Mouse (Mus musculus): ENCODE measurements around the gene Slc6a20a. TPM values are rescaled to one million over a fixed set of nuclear protein-coding genes. Genes with fewer than 3 reads are reported as not detected.

Slc6a20a gene
- polyA plus RNA-seq (2015; fragmentation: Nextera tagmentation; extraction: Ambion mirVana): not detected in 2 replicates

DNA sequence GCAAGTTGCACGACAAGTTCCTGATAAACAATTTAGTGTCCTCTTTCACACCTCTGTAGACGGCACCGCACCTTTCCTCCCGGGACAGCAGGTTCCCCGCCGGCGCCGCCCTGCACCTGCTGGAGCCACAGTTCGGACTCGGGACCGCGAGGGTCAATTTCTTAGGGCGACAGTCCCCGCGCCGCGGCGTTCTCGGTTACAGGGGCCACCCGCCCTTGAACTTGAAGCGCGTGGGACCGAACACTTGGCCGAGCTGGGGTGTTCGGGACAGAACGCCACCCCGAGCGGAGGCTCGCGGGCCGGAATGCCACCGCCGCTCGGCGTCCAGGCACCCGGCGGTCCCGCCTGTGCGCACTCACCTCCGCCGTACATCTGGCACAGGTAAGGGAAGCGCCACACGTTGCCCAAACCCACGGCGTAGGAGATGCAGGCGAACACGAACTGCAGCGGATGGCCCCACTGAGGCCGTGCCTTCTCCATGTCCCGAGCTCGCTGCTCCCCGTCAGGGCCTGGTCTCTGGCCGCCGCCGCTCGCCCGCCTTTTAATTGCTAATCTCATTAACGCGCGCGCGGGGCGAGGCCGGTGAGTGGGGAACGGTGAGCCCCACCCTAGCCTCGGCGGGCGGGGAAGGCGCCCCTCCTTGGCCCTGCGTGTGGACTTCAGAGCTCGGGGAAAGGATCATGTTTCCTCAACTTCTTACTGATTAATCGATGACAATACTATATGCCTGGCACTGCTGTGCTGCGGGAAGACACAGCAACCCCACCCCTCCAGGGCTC, at the start of gene Slc6a20a, which contains the start of gene Ccr9:
Slc6a20a (minus strand) TSS at position 559 of the 779 bp plus-strand sequence.
Ccr9 (plus strand) TSS at position 113 of the 779 bp plus-strand sequence.
- Histone ChIP-seq H3K4me1 (replicated peaks) (peaks cover 10% of the 10 kb centered on the region), H3K27me3 (peaks cover 80% of the 10 kb centered on the region), H3K9ac (no peak within 1 kb of the TSS; the same call in 1 of the 2 replicates), H3K9me3 (replicated peaks) (no peaks in the 10 kb centered on the region), H3K27ac (no peak within 1 kb of the TSS), H3K36me3 (no peaks in the 10 kb centered on the region), H3K4me3 (peak within 1 kb of the TSS; percentile 52), H3K4me2 (peak within 1 kb of the TSS; percentile 86)
- 1% methylated on average over 73 of the region's 73 CpGs for WGBS
- no peak for ATAC-seq (replicated peaks; ENCODE audit: insufficient number of reproducible peaks, insufficient read depth, low FRiP score, low read depth)

GRCm38 (mm10) chr9:123722737-123723493, 44.2 kb upstream of the Slc6a20a start:
- ATAC-seq (replicated peaks; ENCODE audit: insufficient number of reproducible peaks, insufficient read depth, low FRiP score, low read depth): no peak
- no peak overlapping the region for H3K27ac ChIP-seq
- no peaks in the 10 kb centered on the region for H3K4me1 ChIP-seq (replicated peaks)
- H3K36me3 ChIP-seq: no peaks in the 10 kb centered on the region
- H3K9ac ChIP-seq: no peak overlapping the region
- WGBS: 55% methylated on average over 2 of the region's 2 CpGs
- H3K4me2 ChIP-seq: no peak overlapping the region
- H3K4me3 ChIP-seq: no peak overlapping the region
- no peaks in the 10 kb centered on the region for H3K9me3 ChIP-seq (replicated peaks)
- peaks cover 4% of the 10 kb centered on the region; the same call in 1 of the 2 replicates for H3K27me3 ChIP-seq

DNA sequence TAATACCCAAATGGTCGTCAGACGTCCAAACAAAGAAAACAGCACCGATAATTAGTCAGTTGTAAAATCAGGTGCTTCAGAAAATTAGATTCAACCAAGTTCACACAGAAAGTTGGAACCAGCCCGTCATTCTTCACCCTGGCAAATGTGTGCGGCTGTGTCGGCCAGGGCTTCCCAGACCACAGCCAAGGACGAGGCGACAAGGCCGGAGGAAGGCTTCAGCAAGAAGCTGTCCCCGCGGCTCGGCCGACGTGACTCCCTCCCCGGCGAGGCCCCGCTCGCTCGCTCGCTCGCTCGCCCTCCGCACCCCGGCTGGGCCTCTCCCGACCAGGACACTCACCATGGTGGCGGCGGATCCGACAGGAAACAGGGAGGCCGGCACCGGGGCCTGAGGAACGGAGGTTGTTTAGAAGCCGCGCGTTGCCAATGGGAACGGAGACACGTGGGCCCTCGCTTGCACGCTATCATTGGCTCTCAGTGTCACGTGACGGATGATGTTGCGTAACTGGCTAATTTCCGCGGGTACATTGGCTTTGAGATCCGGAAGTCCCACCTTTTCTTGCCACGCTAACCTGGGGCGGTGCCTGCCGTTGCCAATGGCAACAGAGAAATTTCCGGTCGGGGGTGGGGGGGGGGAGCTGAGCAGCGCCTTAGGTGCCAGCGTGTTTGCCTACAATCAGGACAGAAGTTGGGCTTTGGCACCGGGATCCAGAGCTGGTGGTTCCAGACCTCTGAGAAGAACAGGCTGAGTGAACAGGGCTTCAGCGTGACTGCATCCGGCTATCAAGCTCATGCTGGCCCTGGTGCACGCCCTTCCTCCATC, 38.7 kb upstream of the Slc6a20a start, which contains the start of gene Lztfl1:
Lztfl1 (minus strand) TSS at position 512 of the 823 bp plus-strand sequence.
- H3K9ac ChIP-seq: peak within 1 kb of the TSS; percentile 86
- H3K27ac ChIP-seq: peak within 1 kb of the TSS; percentile 80
- under 1% methylated on average over 55 of the region's 55 CpGs for WGBS
- peaks cover 3% of the 10 kb centered on the region for H3K4me1 ChIP-seq (replicated peaks)
- no peaks in the 10 kb centered on the region for H3K9me3 ChIP-seq (replicated peaks)
- H3K4me3 ChIP-seq: peak within 1 kb of the TSS; percentile 95
- H3K4me2 ChIP-seq: peak within 1 kb of the TSS; percentile 79
- H3K27me3 ChIP-seq: peaks cover 4% of the 10 kb centered on the region; the same call in 1 of the 2 replicates
- no peaks in the 10 kb centered on the region for H3K36me3 ChIP-seq
- ATAC-seq (replicated peaks; ENCODE audit: insufficient number of reproducible peaks, insufficient read depth, low FRiP score, low read depth): peak; percentile 99

DNA sequence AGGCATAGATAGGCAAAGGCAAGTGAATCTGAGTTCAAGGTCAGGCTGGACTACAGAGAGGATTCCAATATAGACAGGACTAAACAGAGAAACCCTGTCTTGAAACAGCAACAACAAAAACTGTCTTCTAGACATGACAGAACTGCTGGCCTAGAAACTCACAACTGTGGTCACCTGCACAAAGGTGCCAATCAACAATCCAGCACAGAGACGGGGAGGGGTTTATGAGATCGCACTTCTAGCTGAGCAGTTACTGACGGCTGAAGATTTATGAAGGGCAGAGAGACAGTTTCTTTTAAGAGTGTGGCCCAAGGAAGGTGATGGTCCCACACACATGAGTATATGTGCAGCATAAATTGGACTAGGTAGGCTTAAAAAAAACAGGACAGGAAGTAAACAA, 37.6 kb upstream of the Slc6a20a start:
- Histone ChIP-seq H3K27me3 (peaks cover 4% of the 10 kb centered on the region; the same call in 1 of the 2 replicates), H3K27ac (no peak overlapping the region), H3K36me3 (peaks cover 8% of the 10 kb centered on the region), H3K9ac (0 out of 2 replicates have a peak overlapping the region, but pooled peaks have one; percentile 33), H3K9me3 (replicated peaks) (no peaks in the 10 kb centered on the region), H3K4me3 (peak overlapping the region; percentile 95; the same call in 1 of the 2 replicates), H3K4me2 (peak overlapping the region; percentile 69), H3K4me1 (replicated peaks) (peaks cover 3% of the 10 kb centered on the region)
- ATAC-seq (replicated peaks; ENCODE audit: insufficient number of reproducible peaks, insufficient read depth, low FRiP score, low read depth): no peak
- WGBS: 48% methylated on average over 3 of the region's 3 CpGs

DNA sequence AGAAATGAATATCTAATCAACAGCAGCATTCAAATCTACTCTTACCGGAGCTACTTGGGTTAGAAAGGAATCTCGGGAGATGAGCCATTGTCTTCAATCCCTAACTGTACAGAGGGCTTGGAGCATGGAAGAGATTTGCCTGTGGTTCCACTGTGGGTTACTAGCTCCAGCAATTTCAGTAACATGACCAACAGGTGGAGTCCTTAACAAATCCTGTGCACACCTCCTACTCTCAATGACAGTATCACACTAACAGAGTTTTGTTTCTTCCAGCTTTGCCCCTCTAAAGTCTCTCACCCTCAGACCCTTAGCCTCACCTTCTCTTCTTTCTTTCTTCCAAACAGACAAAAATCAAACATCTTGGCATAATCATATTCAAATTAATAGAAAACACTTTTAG, 34.4 kb upstream of the Slc6a20a start:
- 66% methylated on average over 2 of the region's 2 CpGs for WGBS
- H3K9me3 ChIP-seq (replicated peaks): no peaks in the 10 kb centered on the region
- H3K4me2 ChIP-seq: no peak overlapping the region
- no peak overlapping the region for H3K27ac ChIP-seq
- no peak for ATAC-seq (replicated peaks; ENCODE audit: insufficient number of reproducible peaks, insufficient read depth, low FRiP score, low read depth)
- peaks cover 3% of the 10 kb centered on the region for H3K4me1 ChIP-seq (replicated peaks)
- no peak overlapping the region for H3K9ac ChIP-seq
- no peaks in the 10 kb centered on the region for H3K27me3 ChIP-seq
- H3K4me3 ChIP-seq: no peak overlapping the region
- H3K36me3 ChIP-seq: peaks cover 18% of the 10 kb centered on the region

GRCm38 (mm10) chr9:123709226-123709625, 30.5 kb upstream of the Slc6a20a start:
- Histone ChIP-seq H3K4me2 (no peak overlapping the region), H3K9me3 (replicated peaks) (no peaks in the 10 kb centered on the region), H3K27me3 (no peaks in the 10 kb centered on the region), H3K36me3 (peaks cover 25% of the 10 kb centered on the region), H3K9ac (no peak overlapping the region), H3K4me1 (replicated peaks) (no peaks in the 10 kb centered on the region), H3K4me3 (no peak overlapping the region), H3K27ac (no peak overlapping the region)
- no peak for ATAC-seq (replicated peaks; ENCODE audit: insufficient number of reproducible peaks, insufficient read depth, low FRiP score, low read depth)
- 34% methylated on average over 2 of the region's 2 CpGs for WGBS

GRCm38 (mm10) chr9:123701822-123702221, 23.1 kb upstream of the Slc6a20a start:
- H3K4me3 ChIP-seq: no peak overlapping the region
- H3K27me3 ChIP-seq: no peaks in the 10 kb centered on the region
- no peaks in the 10 kb centered on the region for H3K4me1 ChIP-seq (replicated peaks)
- H3K4me2 ChIP-seq: no peak overlapping the region
- no peak overlapping the region for H3K9ac ChIP-seq
- no peaks in the 10 kb centered on the region for H3K9me3 ChIP-seq (replicated peaks)
- peaks cover 26% of the 10 kb centered on the region for H3K36me3 ChIP-seq
- H3K27ac ChIP-seq: no peak overlapping the region
- ATAC-seq (replicated peaks; ENCODE audit: insufficient number of reproducible peaks, insufficient read depth, low FRiP score, low read depth): no peak
- WGBS: 85% methylated on average over 5 of the region's 5 CpGs

DNA sequence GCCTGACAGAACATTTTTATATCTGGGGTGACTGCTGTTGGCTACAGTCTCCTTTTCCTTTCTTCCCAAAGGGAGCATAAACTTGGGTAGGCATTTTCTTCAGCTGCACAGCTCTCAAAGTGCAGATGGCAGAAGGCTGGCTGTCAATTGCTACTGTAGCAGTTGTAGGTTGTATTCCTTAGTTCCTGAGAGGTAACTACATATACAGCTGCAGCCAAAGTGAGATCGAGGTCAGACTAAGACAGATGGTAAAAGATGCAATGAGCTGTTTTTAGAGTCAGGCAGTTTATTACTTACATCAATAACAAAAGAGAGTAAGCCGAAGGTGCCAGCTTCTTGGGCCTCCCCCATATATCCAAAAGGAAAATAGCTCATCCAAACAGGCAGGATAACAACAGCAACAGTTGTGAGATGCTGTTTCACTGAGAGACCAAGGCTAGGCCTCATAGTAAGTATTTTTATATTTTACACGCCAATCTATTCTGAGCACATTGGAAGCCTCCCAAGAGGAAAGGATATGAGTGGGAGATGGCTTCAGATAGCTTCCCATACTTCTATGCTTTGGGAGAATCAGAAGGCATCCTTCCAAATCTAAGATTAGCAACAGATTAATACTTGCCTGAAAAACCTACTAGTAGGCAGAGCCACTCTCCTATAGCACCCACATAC, 17.1 kb upstream of the Slc6a20a start:
- WGBS: 73% methylated on average over 3 of the region's 3 CpGs
- H3K4me2 ChIP-seq: no peak overlapping the region
- H3K9ac ChIP-seq: no peak overlapping the region
- peaks cover 30% of the 10 kb centered on the region for H3K36me3 ChIP-seq
- no peaks in the 10 kb centered on the region for H3K27me3 ChIP-seq
- no peak overlapping the region for H3K4me3 ChIP-seq
- no peaks in the 10 kb centered on the region for H3K9me3 ChIP-seq (replicated peaks)
- no peaks in the 10 kb centered on the region for H3K4me1 ChIP-seq (replicated peaks)
- no peak for ATAC-seq (replicated peaks; ENCODE audit: insufficient number of reproducible peaks, insufficient read depth, low FRiP score, low read depth)
- no peak overlapping the region for H3K27ac ChIP-seq

DNA sequence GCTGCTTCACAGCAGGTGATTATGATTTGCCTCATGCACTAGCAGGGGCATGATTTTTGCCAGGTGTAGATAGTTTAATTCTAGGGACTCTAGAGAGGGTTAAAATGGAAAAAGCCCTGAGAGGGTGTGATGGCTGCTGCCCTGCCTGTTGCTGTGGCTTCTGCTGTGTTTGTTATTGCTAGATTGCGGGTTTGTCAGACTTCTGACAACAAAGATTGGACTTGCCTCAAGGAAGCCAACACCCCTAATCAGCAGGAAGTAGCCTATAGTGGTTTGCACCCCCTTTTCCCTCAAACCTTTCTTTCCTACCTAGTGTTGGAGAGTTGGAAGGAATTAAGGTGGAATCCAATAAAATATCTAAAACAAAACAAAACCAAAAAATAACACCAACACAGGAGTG, 9.5 kb upstream of the Slc6a20a start:
- ATAC-seq (replicated peaks; ENCODE audit: insufficient number of reproducible peaks, insufficient read depth, low FRiP score, low read depth): no peak
- H3K9me3 ChIP-seq (replicated peaks): no peaks in the 10 kb centered on the region

GRCm38 (mm10) chr9:123686206-123686605, 7.5 kb upstream of the Slc6a20a start:
- H3K9ac ChIP-seq: no peak overlapping the region
- no peaks in the 10 kb centered on the region for H3K4me1 ChIP-seq (replicated peaks)
- no peaks in the 10 kb centered on the region for H3K9me3 ChIP-seq (replicated peaks)
- no peak overlapping the region for H3K4me3 ChIP-seq
- peaks cover 11% of the 10 kb centered on the region for H3K27me3 ChIP-seq
- 79% methylated on average over 5 of the region's 5 CpGs for WGBS
- no peak overlapping the region for H3K4me2 ChIP-seq
- no peak overlapping the region for H3K27ac ChIP-seq
- ATAC-seq (replicated peaks; ENCODE audit: insufficient number of reproducible peaks, insufficient read depth, low FRiP score, low read depth): no peak
- no peaks in the 10 kb centered on the region for H3K36me3 ChIP-seq

More for the DNA sequence above, 9.5 kb upstream of the Slc6a20a start:
- H3K4me1 ChIP-seq (replicated peaks): no peaks in the 10 kb centered on the region
- H3K9ac ChIP-seq: no peak overlapping the region
- peaks cover 13% of the 10 kb centered on the region for H3K36me3 ChIP-seq
- no peak overlapping the region for H3K27ac ChIP-seq
- H3K4me3 ChIP-seq: no peak overlapping the region
- peaks cover 4% of the 10 kb centered on the region for H3K27me3 ChIP-seq
- 62% methylated on average over 1 of the region's 1 CpGs for WGBS
- H3K4me2 ChIP-seq: no peak overlapping the region
